Mouse (Mus musculus) kidney, postnatal 0 days (tissue): ENCODE measurements around the gene Gm28827. TPM values are rescaled to one million over a fixed set of nuclear protein-coding genes. Genes with fewer than 3 reads are reported as not detected.
"Not testable (repeated sequence)": the region's sequence is repeated elsewhere in the genome, so short reads cannot be mapped to it uniquely, and the experiment has no call there.

Experiments
- ATAC-seq: fragments of 200-750 bp; cut with Nextera tagmentation; replicated peaks from 2 replicates; pipeline ENCODE4 v1.8.0; 2017; ENCODE audit warnings: low read depth, moderate number of reproducible peaks, moderate TSS enrichment, moderate library complexity; ENCODE audit not compliant: low FRiP score
- DNase-seq: peaks from one replicate; pipeline ENCODE4 v3.0.0-alpha.2; 2016; ENCODE audit warnings: low spot score
- H3K27ac ChIP-seq: fragments of 300-500 bp; sonication (generic); 2 replicates; pipeline ENCODE4 v1.5.1; 2014; ENCODE audit warnings: mild to moderate bottlenecking
- H3K27me3 ChIP-seq: fragments of 300-500 bp; sonication (generic); 2 replicates; pipeline ENCODE4 v1.6.1; 2014; ENCODE audit warnings: low read length, mixed read lengths; ENCODE audit not compliant: insufficient read depth
- H3K36me3 ChIP-seq: fragments of 300-500 bp; sonication (generic); 2 replicates; pipeline ENCODE4 v1.6.1; 2014; ENCODE audit warnings: low read length, mixed read lengths; ENCODE audit not compliant: insufficient read depth
- H3K4me1 ChIP-seq: fragments of 300-500 bp; sonication (generic); replicated peaks from 2 replicates; pipeline ENCODE4 v1.6.1; 2014; ENCODE audit warnings: antibody characterized with exemption, low read length, mixed read lengths; ENCODE audit not compliant: insufficient read depth
- H3K4me2 ChIP-seq: fragments of 300-500 bp; sonication (generic); 2 replicates; pipeline ENCODE4 v1.6.1; 2014; ENCODE audit warnings: mild to moderate bottlenecking, low read length, moderate library complexity, mixed read lengths
- H3K4me3 ChIP-seq: fragments of 300-500 bp; sonication (generic); replicated peaks from 2 replicates; pipeline ENCODE4 v1.5.1; 2014; ENCODE audit warnings: low read depth, low read length
- H3K9ac ChIP-seq: fragments of 300-500 bp; sonication (generic); 2 replicates; pipeline ENCODE4 v1.6.1; 2014; ENCODE audit warnings: low read depth, low read length
- H3K9me3 ChIP-seq: fragments of 300-500 bp; sonication (generic); replicated peaks from 2 replicates; pipeline ENCODE4 v1.6.1; 2016; ENCODE audit warnings: low read length, inconsistent platforms, mixed read lengths
- WGBS: fragments of 180-500 bp; shearing (Covaris S2); extraction: QIAGEN DNeasy Blood & Tissue Kit; methylation state at CpG from one replicate; pipeline ENCODE4 v1.1.7; 2014; 5-methylcytosine and 5-hydroxymethylcytosine counted together
- polyA plus RNA-seq: library from polyadenylated mRNA; unstranded; fragments of >200 nt; fragmentation: Nextera tagmentation; extraction: Ambion mirVana; gene quantifications from 2 replicates; pipeline ENCODE4 v1.2.1, GENCODE M21; 2015

The Gm28827 gene
- polyA plus RNA-seq, result not detected in 2 replicates

DNA sequence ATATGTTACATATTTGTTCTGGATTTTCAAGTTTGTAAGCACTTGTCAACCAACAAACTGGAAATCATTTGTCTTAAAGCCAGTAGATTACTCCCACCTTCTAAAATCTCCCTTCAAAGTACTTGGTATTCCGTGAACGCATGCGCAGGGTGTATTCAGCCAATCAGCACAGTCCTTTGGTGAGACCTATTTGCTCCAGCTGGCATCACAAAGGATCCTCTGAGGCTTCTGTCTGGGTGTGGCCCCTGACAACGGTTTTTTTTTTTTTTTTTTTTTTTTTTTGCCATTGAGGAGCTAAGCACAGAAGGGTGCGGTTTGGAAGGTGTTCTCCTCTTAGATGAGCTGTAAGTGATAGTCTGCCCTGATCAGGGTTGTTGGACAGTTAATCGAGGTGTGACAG is at the start of gene Gm28827:
Gene Gm28827 (plus strand): TSS at position 301 of the 400 bp plus-strand sequence.
- not testable (repeated sequence) for H3K9ac ChIP-seq, H3K4me1 ChIP-seq, H3K4me2 ChIP-seq, H3K27ac ChIP-seq, H3K27me3 ChIP-seq, H3K9me3 ChIP-seq, H3K4me3 ChIP-seq, ATAC-seq, DNase-seq, H3K36me3 ChIP-seq
- no CpG with 5 or more reads among the region's 6 CpGs for WGBS
